Mouse (Mus musculus) left cerebral cortex, adult 6 months (tissue): ENCODE measurements around the gene Mpp5. TPM values are rescaled to one million over a fixed set of nuclear protein-coding genes. Genes with fewer than 3 reads are reported as not detected.

Experiments
- long read RNA-seq, 2 experiments: library from polyadenylated mRNA; unstranded; transcript quantifications; one replicate each; pipeline ENCODE4 v2.0.0; 2019 to 2020
- polyA plus RNA-seq: library from polyadenylated mRNA; unstranded; fragments of <200 nt; fragmentation: Nextera tagmentation; gene quantifications from 2 replicates; pipeline ENCODE4 v1.2.3, GENCODE M21; 2021

Gene Mpp5
- polyA plus RNA-seq = 11.4 and 13.1 TPM in 2 replicates
- long read RNA-seq, experiment 1, full-length matches to known transcripts = 19 of 111 reads
- long read RNA-seq, experiment 1, partial matches to known transcripts = 41 of 111 reads
- long read RNA-seq, experiment 1, other reads (novel, unspliced or antisense) = 51 of 111 reads
- long read RNA-seq, experiment 2, full-length matches to known transcripts = 5 of 40 reads
- long read RNA-seq, experiment 2, partial matches to known transcripts = 20 of 40 reads
- long read RNA-seq, experiment 2, other reads (novel, unspliced or antisense) = 15 of 40 reads

GRCm38 (mm10) chr12:78748557-78749377, at the start of gene Mpp5:
Gene Mpp5 (plus strand): TSS chr12:78748907.

GRCm38 (mm10) chr12:78861496-78862253, 113.0 kb downstream of the Mpp5 start, which contains the start of the genes Atp6v1d and Eif2s1:
Gene Atp6v1d (minus strand): TSS chr12:78861638.
Gene Eif2s1 (plus strand): TSS chr12:78861819.

Other genes with a start within 250 kb of the Mpp5 start
- gene Fam71d, start 57.4 kb upstream of the Mpp5 start, polyA plus RNA-seq = not detected in 2 replicates
- gene Atp6v1d, start 112.7 kb downstream of the Mpp5 start, polyA plus RNA-seq = 226 and 285 TPM in 2 replicates
- gene Eif2s1, start 112.9 kb downstream of the Mpp5 start, polyA plus RNA-seq = 55.4 and 75.5 TPM in 2 replicates
- gene Plek2, start 158.1 kb downstream of the Mpp5 start, polyA plus RNA-seq = 0.23 and 0.29 TPM in 2 replicates